Mouse (Mus musculus): ENCODE data around the gene Slc5a2.
A peak's percentile ranks its signal among the peaks of the same experiment; 100 is the strongest.

Slc5a2 gene

GRCm38 (mm10) chr7:128298481-128299342 lies 33.3 kb downstream of the Slc5a2 start:
- DNase-seq (ENCODE audit: extremely low spot score, low spot score) = no peak

GRCm38 (mm10) chr7:128300952-128301351 lies 35.5 kb downstream of the Slc5a2 start:
- DNase-seq (ENCODE audit: extremely low spot score, low spot score) = no peak

GRCm38 (mm10) chr7:128302151-128302550 lies 36.7 kb downstream of the Slc5a2 start:
- DNase-seq (ENCODE audit: extremely low spot score, low spot score) = no peak

- no peak for DNase-seq (ENCODE audit: extremely low spot score, low spot score)
These were observed 38.7 kb downstream of the Slc5a2 start for GRCm38 (mm10) chr7:128304198-128304597.

- peak; percentile 36 for DNase-seq (ENCODE audit: extremely low spot score, low spot score)
These were observed 39.5 kb downstream of the Slc5a2 start for GRCm38 (mm10) chr7:128304907-128305306.

GRCm38 (mm10) chr7:128307851-128308250 lies 42.4 kb downstream of the Slc5a2 start:
- DNase-seq (ENCODE audit: extremely low spot score, low spot score) = no peak

- DNase-seq (ENCODE audit: extremely low spot score, low spot score) = no peak
These were observed 43.8 kb downstream of the Slc5a2 start for GRCm38 (mm10) chr7:128309216-128309615.

GRCm38 (mm10) chr7:128309776-128310175 lies 44.3 kb downstream of the Slc5a2 start:
- no peak for DNase-seq (ENCODE audit: extremely low spot score, low spot score)

GRCm38 (mm10) chr7:128310229-128310688 lies 44.8 kb downstream of the Slc5a2 start:
- no peak for DNase-seq (ENCODE audit: extremely low spot score, low spot score)

GRCm38 (mm10) chr7:128311263-128311662 lies 45.8 kb downstream of the Slc5a2 start:
- DNase-seq (ENCODE audit: extremely low spot score, low spot score) = no peak

GRCm38 (mm10) chr7:128311811-128312210 lies 46.4 kb downstream of the Slc5a2 start:
- no peak for DNase-seq (ENCODE audit: extremely low spot score, low spot score)

- DNase-seq (ENCODE audit: extremely low spot score, low spot score) = no peak
These were observed 47.1 kb downstream of the Slc5a2 start for GRCm38 (mm10) chr7:128312375-128313059.

GRCm38 (mm10) chr7:128313601-128314000 lies 48.1 kb downstream of the Slc5a2 start:
- DNase-seq (ENCODE audit: extremely low spot score, low spot score) = no peak

- no peak for DNase-seq (ENCODE audit: extremely low spot score, low spot score)
These were observed 49.0 kb downstream of the Slc5a2 start for GRCm38 (mm10) chr7:128314491-128314890.

GRCm38 (mm10) chr7:128317011-128317410 lies 51.6 kb downstream of the Slc5a2 start:
- no peak for DNase-seq (ENCODE audit: extremely low spot score, low spot score)

GRCm38 (mm10) chr7:128319140-128319539 lies 53.7 kb downstream of the Slc5a2 start:
- no peak for DNase-seq (ENCODE audit: extremely low spot score, low spot score)

- DNase-seq (ENCODE audit: extremely low spot score, low spot score) = no peak
These were observed 54.9 kb downstream of the Slc5a2 start for GRCm38 (mm10) chr7:128320219-128320816.

GRCm38 (mm10) chr7:128321260-128321659 lies 55.8 kb downstream of the Slc5a2 start:
- DNase-seq (ENCODE audit: extremely low spot score, low spot score) = peak; percentile 12

All from neural tube, embryonic 10.5 days (tissue).